Mouse (Mus musculus): ENCODE results near the gene Dpm1.

DNA sequence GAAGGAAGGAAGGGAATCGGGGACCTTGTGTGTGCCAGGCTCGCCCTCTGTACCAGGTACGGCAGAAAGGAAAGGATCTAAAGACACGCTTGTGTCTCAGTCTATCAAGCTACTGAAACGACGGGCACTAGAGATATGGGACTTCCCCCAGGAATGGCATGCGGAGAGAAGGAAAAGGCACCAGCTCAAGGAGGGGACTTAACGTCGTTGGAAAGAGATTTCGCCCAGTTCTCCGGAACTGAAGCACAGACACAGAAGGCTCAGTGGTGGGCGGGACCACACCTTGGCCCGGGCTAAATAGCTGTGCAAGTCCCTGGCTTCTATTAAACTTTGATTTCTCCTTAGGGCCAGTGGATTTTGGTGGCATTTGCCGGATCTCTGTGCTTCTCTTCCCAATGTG is 68.4 kb downstream of the Dpm1 start:
- TF ChIP-seq POLR2A (IDR thresholded peaks at IDR 0.05; ENCODE audit: insufficient read depth, low read depth, low read length), result no peak
- TF ChIP-seq CTCF (IDR thresholded peaks at IDR 0.05; ENCODE audit: insufficient read depth, low read depth, low read length), result no peak
